Mouse (Mus musculus) left cerebral cortex, adult 11 months (tissue): ENCODE measurements at regions not wholly inside any gene's neighbourhood (a gene's known extent, or its start where the extent isn't known, plus 50 kb on each side); places are given as distances from the start of the nearest gene placed in this dataset.

Experiments
- DNase-seq: peaks from one replicate; pipeline ENCODE4 v3.0.0; 2022; ENCODE audit warnings: low spot score

DNA sequence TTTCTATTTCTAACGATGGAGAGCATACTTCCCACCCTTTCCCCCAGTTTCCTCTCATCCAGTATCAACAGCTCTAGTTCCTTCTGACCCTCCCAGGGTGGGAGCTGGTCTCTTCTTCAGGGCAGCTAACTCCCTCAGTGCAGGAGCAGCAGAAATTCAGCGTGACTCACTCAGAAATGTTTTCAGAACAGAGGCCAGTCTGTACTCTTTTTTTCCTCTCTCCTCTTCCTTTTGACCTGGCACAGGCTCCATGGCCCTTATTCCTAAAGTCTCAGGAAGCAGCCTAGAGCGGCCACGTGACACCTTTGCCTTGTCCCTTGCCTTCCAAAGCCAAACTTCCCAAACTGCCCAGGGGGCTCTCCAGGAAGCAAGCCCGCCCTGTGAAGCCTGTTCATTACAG is 55.4 kb downstream of the Pja1 start:
- DNase-seq: no peak

DNA sequence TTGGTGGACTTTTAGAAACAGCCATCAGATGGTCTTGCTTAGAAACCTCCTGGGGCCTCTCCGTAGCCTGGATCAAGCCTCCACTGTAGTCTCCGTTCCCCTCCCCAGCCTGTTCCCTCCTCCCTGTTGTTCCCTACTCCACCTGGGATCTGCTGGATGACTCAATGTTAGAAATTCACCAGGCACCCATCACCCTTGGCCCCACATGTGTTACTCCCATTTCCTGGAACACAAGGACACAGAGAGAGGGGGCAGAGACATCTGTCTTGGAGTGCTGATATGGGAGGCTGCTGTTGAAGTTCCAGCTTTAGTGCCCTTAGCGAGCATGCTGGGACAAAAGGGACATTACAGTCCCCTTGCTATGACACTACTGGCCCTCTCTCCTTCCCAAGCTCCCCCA is 60.1 kb downstream of the Pja1 start:
- DNase-seq: no peak

DNA sequence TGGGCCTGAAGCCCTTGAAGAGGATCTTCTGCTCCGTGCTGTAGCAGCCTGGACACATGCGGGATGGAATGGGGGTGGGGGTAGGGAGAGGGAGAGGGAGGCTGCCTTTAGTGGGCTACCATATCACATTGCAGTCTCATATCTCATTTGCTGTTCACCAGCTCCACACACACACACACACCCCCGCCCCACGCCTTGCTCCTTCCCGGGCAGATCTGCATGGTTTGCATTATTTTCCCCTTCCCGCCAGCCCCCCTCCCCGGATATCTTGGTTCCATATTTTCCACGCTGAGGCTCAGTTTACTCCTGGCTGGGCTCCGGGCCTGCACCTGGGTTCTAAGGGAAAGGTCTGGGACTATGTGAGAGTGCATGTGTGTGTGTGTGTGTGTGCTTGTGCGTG is 61.2 kb downstream of the Pja1 start:
- DNase-seq: no peak

DNA sequence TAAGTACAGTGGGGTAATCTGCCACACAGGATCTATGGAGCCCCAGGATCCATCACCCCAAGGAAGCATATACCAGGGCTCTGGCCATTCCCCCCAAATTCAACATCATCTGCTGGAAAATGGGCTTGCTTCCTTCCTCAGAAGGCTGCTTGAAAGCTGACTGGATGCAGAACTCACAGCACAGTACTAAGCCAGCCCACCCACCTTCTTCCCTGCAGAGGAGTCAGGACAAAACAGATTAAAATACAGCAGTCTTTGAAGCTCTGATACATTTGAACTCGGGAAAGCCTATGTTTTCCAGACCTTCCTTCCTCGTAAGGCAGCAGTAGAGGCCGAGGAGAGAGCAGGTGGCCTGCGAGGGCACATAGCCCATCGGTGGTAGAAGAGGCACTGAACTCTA is 61.7 kb downstream of the Pja1 start:
- DNase-seq: no peak

DNA sequence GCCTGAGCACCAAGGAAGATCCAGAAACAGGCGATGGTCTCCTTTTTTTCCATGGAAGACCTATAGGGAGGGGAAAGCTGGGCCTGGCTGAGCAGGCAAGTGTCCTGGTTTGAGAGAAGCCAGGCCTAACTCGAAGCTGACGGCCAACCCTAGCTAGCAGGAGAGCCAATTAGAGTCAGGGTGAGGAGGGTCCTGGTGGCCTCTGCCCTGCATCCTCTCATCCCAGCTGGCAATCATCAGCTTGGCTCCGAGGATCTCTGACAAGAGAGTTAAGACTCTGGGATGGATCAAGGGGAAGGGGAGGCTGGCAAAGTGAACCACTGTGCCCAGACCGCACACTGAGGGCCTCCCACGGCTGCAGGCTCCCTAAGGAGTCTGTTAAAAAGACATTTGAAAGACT is 62.3 kb downstream of the Pja1 start:
- no peak for DNase-seq

DNA sequence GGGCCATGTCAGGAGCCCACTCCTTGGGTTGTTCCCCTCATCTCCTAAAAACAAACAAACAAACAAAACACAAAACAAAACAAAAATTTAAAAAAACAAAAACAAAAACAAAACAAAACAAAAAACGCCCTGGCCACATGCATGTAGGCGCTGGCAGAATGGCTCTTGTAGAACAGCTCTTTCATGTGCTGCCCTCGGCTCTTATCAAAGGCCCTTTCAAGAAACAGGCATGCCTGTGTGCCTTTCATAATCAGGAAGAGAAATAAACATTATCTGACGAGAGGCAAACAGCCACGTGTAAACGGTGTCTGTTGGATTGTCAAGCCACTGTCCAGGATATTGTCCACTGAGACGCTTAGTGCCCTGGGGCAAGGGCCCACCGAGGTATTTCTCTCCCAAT is 65.2 kb downstream of the Pja1 start:
- DNase-seq: no peak

DNA sequence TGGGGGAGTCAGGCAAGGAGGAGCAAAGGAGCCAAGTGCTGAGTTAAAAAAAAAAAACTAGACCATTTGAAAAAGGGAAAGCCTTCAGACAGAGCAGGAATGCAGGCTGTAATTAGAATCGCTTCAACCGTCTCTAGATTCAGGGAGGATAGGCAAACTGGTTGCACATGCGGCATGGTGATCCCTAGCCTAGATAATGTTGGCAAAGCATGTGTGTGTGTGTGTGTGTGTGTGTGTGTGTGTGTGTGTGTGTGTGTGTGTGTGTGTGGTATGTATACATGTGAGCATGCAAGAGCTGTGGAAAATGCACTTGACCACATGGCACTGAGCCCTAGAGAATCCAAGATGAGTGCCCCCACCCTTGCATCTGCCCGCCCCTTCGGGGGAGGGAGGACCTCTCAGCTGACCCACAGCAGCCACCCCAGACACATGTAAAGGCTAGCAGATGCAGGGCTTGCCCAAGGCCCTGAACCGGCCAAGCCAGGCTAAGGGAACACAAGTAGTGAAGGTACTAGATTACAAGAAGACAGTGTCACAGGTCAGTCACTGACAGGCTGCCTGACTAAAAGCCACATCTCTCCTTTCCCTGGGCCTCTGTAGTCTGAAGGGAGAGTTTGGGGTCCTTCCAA is 67.4 kb downstream of the Pja1 start:
- DNase-seq: no peak

DNA sequence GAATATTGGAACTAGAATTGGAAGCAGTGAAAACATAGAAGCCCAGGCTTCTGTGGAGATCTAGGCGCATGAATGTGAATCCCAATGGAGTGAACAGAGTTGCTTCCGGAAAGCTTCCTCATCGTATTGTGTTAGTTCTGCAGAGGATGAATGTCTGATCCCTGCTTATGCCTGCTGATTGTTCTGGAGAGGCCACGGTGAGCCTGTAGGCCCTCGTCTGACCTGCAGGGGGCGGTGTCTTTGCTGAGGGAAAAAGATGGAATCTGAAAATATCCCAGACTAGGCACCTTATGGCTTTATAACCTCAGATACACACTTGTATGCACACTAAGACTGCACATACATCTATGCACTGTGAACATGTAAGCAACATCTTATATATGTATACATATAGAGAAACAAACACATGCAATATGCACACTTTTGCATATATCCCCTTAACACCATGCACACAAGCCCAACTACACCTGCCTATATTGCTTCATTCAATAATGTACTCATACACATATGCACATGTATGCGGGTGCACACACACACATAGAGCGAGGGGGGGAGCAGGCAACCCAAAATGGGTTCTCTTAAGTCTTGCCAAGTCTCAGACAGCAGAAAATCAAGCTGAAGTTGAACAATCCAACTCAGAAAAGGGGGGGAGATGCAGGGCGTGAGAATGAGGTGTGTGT is 68.1 kb downstream of the Pja1 start:
- no peak for DNase-seq

DNA sequence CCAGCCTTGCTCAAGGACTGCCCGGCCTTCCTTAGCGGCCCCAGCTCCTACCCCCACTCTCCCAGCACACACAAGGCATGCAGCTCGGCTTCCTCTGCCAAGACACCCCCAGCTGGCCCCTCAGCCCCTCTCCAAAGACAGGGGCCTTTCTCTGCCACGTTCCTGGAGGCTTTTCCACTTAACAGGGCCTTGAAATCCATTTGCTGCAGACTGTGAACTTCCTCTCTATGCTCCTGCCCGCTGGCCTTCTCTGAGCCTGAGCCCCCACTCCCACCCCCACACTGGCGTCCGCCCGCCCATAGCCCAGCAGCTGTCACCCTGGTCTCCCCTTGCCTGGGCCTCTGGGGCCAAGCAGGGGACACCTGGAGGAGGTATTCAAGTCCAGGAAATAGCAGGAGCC is 73.7 kb downstream of the Pja1 start:
- no peak for DNase-seq

DNA sequence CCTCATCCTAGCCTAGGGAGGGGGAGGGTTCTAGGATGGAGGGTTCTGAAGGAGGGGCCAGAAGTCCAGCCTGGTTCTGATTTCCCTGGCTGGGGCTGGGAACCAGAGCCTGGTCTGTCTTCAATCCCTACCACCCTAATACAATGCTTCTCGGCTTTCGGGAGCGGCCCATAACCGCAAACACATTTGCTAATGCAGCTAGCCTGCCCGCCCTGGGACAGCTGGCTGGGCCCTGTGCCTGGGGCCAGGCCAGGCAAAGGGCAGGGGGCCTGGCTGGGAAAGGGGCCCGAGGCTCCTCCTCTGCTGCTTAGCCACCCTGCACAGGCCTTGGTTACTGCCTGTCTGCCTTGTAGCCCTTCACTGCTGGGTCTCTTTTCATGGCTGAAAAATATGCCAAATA is 74.9 kb downstream of the Pja1 start:
- DNase-seq: no peak

DNA sequence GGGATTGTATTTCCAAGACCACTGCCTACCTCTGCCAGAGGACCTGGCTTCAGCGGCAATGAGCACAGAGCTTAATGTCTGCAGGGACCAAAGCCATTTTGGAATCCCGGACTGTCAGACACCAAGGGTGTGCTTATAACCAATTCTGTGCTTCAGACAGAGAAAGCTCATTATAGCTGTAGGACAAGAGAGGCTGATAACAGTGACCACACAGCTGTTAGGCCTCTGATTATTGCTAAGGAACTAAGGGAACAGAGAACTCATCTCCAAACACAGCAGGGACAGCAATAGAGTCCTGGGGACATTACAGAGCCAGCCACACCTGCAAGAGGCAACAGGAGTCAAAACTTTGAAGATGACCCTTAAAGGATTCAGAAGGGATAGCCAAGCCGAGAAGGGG is 76.0 kb downstream of the Pja1 start:
- no peak for DNase-seq

DNA sequence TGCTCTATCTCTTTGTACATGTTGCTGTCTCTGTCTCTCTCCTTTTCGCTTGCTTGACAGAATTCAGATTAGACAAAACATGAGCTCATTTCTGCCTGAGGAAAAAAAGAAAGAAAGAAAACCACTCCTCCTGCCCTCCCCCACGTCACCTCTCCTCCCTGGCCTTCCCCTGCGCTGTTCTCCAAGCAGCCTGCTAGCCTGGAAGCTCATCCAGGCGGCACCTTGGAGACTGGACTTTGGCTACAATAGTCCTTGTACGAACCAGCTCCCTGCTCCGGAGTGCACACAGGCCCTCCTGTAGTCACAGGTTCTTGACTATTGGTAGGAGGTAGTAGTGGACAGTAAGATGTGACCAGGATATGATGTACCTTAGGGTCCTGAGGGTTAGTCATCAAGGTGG is 79.4 kb downstream of the Pja1 start:
- DNase-seq: no peak

DNA sequence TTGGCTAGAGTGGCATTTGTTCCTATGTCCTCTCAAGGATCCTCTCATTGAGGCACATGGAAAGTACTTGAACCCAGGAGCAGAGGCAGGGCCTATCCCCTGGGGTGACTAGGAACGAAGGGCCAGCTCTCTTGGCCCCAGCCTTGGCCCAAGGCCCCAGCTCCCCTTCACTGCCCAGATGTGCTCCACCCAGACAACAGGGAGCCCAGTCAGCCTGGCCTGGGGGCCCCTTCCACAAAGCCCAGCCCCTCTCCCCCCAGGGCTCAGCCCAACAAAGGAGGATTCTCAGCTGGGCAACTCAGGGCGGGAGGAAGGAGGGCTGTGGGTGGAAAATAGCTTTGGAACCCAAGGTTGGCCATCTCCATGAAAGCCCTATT is 80.6 kb downstream of the Pja1 start:
- DNase-seq: no peak

DNA sequence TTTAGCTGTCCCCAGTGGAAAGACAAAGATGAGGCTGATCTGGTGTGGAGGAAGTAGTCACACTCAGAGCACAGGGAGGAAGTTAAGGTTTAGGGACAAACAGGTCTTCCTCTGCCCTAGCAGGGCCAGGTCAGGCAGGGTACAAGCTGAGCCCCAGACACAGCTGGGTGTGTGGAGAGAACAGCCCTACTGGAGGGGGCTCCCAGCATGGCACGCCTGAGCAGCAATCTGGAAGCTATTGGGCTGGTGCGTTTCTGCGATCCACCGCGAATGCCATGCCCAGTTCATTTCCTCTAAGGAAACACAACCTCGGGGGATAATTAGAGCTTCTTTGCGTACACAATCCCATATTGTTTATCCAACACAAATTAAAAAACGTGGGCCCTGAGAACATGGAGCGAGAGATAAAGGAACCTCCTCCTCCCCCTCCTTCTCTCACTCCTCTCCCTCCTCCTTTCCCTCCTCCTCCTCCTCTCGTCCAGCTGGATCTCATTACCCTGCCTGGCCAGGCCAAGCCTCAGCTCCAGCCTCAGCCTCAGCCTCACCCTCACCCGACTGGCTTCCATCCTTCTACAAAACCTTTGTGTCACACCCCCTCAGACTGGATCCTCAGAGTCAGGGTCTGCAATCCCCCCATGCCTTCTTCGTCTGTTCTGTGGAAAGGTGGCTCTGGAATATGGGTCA is 81.2 kb downstream of the Pja1 start:
- no peak for DNase-seq

DNA sequence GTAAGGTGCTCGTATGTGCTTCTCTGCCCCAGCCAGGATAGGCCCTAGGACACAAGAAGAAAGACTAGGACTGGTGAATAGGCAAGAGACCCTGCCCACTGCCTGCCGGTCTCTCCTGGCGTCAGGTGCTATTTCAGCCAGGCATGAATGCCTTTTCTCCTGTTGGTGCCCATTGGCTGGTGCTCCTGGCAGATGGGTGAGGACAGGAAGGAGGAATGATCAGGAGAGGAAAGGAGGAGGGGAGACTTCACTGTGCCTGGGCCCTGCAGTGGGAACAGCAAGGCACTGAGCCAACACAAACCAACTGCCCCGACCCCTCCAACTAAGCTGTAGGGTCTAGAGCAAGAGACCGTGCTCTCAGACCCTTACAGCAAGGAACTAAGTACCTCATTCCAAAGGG is 100.4 kb downstream of the Pja1 start:
- DNase-seq: no peak

DNA sequence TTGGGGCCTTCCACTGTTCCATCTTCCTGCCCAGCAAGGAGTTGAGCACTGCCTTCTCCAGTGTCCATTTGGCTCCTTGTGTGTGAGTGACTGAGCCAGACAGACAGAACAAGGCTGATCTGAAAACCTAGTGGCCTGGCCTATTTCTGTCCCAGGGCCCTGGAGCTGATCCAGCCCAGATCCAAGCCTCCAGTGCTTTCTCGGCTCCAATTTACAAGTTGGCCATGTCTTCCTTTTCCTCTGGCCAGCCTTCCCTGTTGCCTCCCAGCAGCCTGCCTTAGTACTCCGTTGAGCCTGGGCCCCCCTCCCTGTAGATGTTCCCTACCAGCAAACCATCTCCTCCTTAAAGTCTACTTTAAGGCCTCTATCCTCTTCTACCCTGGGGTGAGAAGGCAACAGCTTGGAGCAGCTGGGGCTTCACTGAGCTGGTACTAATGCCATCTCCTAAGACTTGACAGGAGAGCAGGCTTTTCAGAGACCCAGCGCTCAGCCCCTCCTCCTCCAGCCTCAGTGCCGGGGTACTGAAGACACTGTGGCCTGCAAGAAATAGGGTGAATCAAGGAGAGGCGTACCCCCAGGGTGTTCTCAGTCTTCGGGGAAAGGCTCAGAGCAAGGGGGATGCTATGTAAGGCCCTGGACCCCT is 101.7 kb downstream of the Pja1 start:
- DNase-seq: no peak

DNA sequence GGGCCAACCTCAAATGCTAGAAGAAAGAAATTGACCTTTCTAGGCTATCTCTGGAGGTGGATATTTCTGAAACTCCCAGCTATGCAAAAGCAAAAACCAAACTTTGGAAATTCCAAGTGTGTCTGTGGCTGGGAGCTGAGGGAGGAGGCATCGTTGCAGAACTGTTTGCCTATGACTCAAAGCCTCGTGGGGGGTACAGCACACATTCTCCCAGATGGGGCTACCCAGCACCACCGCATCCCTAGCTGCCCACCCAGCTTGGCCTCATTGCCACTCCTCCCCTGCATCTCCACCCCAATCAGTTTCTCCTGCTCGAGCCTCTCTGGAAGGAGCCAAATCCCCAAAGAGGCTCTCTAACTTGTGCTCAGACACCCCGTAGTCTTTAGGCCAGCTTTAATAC is 107.0 kb downstream of the Pja1 start:
- DNase-seq: no peak

DNA sequence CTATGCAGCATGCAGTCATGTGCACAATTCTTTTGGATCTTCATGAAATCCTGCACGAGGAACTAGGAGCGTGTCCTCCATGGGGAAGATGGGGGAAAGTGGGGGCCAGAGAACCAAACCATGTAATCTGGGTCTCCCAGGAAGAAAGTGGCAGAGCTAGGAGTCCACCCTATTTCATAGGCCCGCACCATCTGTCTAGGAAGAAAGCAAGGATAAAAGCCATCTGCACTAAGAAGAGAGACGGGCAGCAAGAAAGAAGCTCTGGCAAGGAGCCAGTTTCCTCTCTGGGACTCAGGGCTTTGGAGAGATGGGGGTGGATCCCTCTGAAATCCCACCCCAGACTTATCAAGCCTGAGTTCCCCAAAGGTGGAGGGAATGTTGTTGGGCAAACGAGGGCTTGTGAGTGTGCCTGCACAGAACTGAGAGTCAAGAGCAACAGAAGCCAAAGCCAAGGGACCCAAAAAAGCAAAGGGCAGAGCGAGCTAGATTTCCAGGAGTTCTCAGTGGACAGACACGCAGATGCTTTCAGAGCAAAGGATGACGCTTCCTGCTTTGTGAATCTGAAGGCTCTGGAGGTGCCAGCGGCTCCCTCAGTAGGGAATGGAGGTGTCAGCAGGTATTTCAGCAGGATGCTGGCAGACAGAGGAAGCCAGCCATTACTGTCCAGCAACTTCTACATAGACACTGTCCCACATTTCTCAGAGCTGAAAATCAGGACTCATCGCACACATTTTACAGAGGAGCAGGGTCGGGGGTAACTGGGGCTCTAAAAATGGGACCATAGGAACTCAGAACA is 110.8 kb downstream of the Pja1 start:
- no peak for DNase-seq

DNA sequence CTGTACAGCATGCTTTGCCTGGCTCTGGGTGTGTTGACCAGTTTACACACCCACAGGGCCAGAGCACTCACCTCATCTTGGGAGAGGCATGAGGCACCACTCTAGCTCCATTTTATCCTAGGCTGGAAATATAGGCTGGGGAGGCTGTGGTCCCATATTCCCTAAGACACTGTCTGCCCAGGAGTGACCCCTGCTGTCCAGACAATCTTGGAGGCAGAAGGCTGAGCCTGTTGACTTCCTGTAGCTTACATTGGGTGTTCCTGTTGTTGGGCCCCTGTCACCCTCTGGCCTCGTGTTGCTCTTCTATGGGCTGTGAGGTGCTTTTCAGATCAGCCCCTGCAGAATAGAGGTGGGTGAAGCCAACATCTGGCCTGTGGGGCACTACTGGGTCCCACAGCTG is 112.3 kb downstream of the Pja1 start:
- no peak for DNase-seq

DNA sequence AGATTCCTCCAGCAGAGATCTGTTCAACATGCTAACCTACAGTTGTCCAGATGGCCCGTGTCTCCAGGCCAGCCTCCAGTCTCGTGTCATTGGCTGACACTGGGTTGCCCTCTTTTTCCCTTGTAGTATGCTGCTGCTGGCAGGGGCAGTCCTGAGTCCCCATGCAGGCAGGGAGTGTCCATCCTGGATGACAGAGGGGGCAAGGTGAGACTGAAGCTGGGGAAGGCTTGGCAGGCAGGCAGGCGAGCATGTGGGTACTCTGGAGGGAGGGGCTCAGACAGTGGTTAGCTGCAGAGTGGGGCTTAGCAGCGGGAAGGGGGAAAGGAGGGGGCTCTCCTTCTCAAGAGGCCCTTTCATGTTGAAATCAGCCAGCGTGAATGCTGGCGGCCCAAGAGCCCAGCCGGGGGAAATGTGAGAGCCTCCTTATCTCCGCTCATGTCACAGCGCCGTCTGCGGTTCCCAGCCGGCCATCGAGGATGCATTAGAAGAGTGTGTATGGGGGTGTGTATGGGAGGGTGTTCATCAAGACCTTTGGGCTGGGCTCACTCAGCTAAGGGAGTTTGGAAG is 112.9 kb downstream of the Pja1 start:
- no peak for DNase-seq

DNA sequence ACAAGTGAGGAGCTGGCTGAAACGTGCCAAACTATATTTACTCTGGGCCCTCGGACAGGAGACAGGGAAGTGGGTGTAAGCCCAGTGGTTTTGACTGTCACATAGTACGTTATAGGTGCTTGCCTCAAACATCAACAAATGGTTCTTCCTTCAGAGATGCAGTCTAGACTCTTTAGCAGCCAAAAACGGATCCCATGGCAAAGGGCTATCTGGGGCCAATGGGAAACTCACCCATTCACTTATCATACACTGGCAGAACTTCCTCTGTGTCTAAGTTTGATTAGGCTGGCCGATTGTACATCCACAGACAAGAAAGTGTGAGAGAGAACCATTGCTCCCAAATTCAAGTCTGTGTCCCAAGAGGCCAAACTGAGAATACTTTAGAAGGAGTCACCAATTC is 115.9 kb downstream of the Pja1 start:
- no peak for DNase-seq

DNA sequence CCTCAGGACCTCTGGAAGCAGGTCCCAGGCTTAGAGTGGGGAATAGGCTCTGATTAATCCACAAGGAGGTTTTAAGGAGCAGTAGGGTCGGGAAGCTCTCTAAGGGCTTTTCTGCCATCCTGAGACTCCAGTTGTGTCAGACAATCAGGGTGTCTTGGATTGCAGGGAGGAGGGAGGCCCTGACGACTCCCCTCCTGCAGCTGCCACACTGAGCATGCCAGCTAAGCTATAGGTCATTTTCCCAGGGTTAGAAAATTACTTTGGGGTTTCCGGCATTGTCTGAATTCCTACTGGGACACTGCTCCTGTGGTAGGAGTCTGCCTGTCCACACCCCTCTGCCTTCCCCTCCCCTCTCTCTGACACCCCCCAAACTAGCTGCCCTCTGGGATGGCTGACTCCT is 120.8 kb downstream of the Pja1 start:
- DNase-seq: no peak
